Mouse (Mus musculus) thymus, adult 2 months (tissue): ENCODE results near the gene Pdlim5.

Experiments
- CTCF ChIP-seq: fragments of 200-500 bp; IDR thresholded peaks from 2 replicates; pipeline ENCODE4 v1.5.1; 2012; ENCODE audit warnings: mild to moderate bottlenecking, control low read depth, low read length, moderate library complexity, borderline replicate concordance; ENCODE audit not compliant: control insufficient read depth, poor library complexity, insufficient read depth; ENCODE audit errors: extremely low read depth
- POLR2A ChIP-seq: fragments of 200-500 bp; IDR thresholded peaks from 2 replicates; pipeline ENCODE4 v1.6.1; 2012; ENCODE audit warnings: mild to moderate bottlenecking, low read length, control low read depth, moderate library complexity; ENCODE audit not compliant: control insufficient read depth, poor library complexity, insufficient read depth; ENCODE audit errors: extremely low read depth

- no peak for TF ChIP-seq CTCF
- no peak for TF ChIP-seq POLR2A
Measured at GRCm38 (mm10) chr3:142436824-142437223, 41.3 kb upstream of the Pdlim5 start.
